Mouse (Mus musculus): ENCODE measurements at regions not wholly inside any gene's neighbourhood (a gene's known extent, or its start where the extent isn't known, plus 50 kb on each side); places are given as distances from the start of the nearest gene placed in this dataset.

DNA sequence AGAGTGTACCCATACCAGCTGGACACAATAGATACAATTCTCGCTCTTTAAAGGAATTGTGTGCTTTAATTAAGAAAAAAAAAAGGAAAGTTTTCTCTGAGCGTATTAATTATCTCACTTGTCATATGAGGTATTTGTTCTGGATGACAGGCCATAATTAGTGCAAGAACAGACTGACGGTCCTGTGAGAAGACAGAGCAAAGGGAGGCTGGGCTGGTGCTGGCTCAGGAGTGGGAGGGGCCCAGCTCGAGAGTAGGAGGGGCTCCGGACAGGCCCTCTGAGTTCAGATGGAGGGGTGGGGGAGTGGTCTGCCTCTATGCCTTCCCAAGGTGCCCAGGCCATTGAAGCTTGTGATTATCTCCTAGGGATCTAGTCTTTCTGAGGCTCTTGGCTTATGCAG, 591.5 kb upstream of the Fam19a5 start:
- TF ChIP-seq FLI1 (IDR thresholded peaks at IDR 0.05; ENCODE audit: low read length) (no peak), GATA1 (IDR thresholded peaks at IDR 0.05; ENCODE audit: borderline replicate concordance, low read length) (no peak)
